Mouse (Mus musculus) embryonic facial prominence, embryonic 15.5 days (tissue): ENCODE measurements around the gene Slc28a3. TPM values are rescaled to one million over a fixed set of nuclear protein-coding genes. Genes with fewer than 3 reads are reported as not detected.

ENCODE experiments used
- ATAC-seq: fragments of 200-750 bp; cut with Nextera tagmentation; 2 replicates; pipeline ENCODE4 v1.8.0; 2017; ENCODE audit warnings: low read depth, moderate TSS enrichment; ENCODE audit not compliant: insufficient number of reproducible peaks, low FRiP score, low TSS enrichment
- H3K27ac ChIP-seq: fragments of 300-500 bp; sonication (generic); replicated peaks from 2 replicates; pipeline ENCODE4 v1.5.1; 2015; ENCODE audit warnings: mild to moderate bottlenecking, inconsistent platforms
- H3K27me3 ChIP-seq: fragments of 300-500 bp; sonication (generic); 2 replicates; pipeline ENCODE4 v1.6.1; 2015; ENCODE audit warnings: inconsistent platforms
- H3K36me3 ChIP-seq: fragments of 300-500 bp; sonication (generic); 2 replicates; pipeline ENCODE4 v1.6.1; 2015; ENCODE audit warnings: mild to moderate bottlenecking, inconsistent platforms
- H3K4me1 ChIP-seq: fragments of 300-500 bp; sonication (generic); 2 replicates; pipeline ENCODE4 v1.6.1; 2015; ENCODE audit warnings: inconsistent platforms
- H3K4me2 ChIP-seq: fragments of 300-500 bp; sonication (generic); replicated peaks from 2 replicates; pipeline ENCODE4 v1.6.1; 2015; ENCODE audit warnings: mild to moderate bottlenecking, inconsistent platforms
- H3K4me3 ChIP-seq: fragments of 300-500 bp; sonication (generic); replicated peaks from 2 replicates; pipeline ENCODE4 v1.5.1; 2015; ENCODE audit warnings: mild to moderate bottlenecking, inconsistent platforms
- H3K9ac ChIP-seq: fragments of 300-500 bp; sonication (generic); 2 replicates; pipeline ENCODE4 v1.6.1; 2015; ENCODE audit warnings: inconsistent platforms
- H3K9me3 ChIP-seq: fragments of 300-500 bp; sonication (generic); replicated peaks from 2 replicates; pipeline ENCODE4 v1.6.1; 2016; ENCODE audit warnings: inconsistent platforms
- WGBS: fragments of 180-500 bp; shearing (Covaris S2); methylation state at CpG from one replicate; pipeline ENCODE4 v1.1.7; 2015; 5-methylcytosine and 5-hydroxymethylcytosine counted together
- polyA plus RNA-seq: library from polyadenylated mRNA; unstranded; fragments of >200 nt; fragmentation: Nextera tagmentation; extraction: Ambion mirVana; gene quantifications from 2 replicates; pipeline ENCODE4 v1.2.1, GENCODE M21; 2015

Gene Slc28a3
- polyA plus RNA-seq, 1 experiment from 2014 or later, result 1.3 TPM

DNA sequence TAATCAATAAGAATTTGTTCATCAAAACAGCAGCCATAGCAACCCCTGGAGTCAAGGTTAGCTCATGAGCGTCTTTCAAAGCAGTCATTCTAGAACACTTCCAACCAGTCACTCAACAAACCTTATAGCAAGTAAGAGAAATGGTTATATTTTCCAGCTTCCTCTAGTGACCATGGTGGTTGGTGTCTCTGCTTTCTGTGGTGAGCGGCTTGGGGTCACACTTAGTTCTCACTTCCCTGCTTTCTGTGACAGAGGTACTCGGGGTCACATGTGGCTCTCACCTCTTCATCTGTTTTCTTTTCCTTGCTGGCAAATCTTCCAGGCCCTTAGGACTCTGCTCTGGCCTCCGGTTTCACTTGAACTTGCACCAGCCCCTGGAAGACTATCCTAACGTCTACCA, 8.6 kb upstream of the Slc28a3 start:
- H3K4me1 ChIP-seq, result no peaks in the 10 kb centered on the region
- H3K27me3 ChIP-seq, result no peaks in the 10 kb centered on the region
- no peak overlapping the region for H3K4me2 ChIP-seq
- no peak overlapping the region for H3K27ac ChIP-seq
- 76% methylated on average over 5 of the region's 5 CpGs for WGBS
- ATAC-seq, result no peak
- no peak overlapping the region for H3K9ac ChIP-seq
- no peak overlapping the region for H3K4me3 ChIP-seq
- no peaks in the 10 kb centered on the region for H3K36me3 ChIP-seq
- no peaks in the 10 kb centered on the region for H3K9me3 ChIP-seq

DNA sequence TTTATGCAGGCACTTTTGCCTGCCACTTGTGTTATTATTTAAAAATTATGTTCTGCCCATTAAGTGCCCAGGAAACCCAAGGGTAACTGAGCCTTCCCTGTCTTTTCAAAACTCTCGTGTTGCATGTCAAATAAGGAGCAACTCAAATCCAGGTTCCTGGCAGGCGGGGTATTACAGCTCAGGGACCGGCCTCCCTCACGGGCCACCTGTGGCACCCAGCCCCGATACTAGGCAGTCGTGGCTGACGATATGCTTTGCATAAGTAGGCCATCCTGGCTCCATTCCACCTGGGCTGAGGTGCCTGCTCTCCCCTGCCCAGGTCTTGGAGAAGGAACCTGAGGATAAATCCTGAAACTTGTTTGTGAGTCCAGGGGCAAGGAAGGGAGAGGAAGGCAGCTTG, 618 bp downstream of the Slc28a3 start:
- no peaks in the 10 kb centered on the region for H3K36me3 ChIP-seq
- H3K27me3 ChIP-seq, result no peaks in the 10 kb centered on the region
- H3K4me3 ChIP-seq, result no peak overlapping the region
- no peaks in the 10 kb centered on the region for H3K9me3 ChIP-seq
- H3K9ac ChIP-seq, result no peak overlapping the region
- WGBS, result 21% methylated on average over 7 of the region's 7 CpGs
- H3K27ac ChIP-seq, result 0 out of 2 replicates have a peak overlapping the region, but pooled peaks have one; percentile 28
- H3K4me1 ChIP-seq, result peaks cover 11% of the 10 kb centered on the region; the same call in 1 of the 2 replicates
- no peak for ATAC-seq
- H3K4me2 ChIP-seq, result no peak overlapping the region

DNA sequence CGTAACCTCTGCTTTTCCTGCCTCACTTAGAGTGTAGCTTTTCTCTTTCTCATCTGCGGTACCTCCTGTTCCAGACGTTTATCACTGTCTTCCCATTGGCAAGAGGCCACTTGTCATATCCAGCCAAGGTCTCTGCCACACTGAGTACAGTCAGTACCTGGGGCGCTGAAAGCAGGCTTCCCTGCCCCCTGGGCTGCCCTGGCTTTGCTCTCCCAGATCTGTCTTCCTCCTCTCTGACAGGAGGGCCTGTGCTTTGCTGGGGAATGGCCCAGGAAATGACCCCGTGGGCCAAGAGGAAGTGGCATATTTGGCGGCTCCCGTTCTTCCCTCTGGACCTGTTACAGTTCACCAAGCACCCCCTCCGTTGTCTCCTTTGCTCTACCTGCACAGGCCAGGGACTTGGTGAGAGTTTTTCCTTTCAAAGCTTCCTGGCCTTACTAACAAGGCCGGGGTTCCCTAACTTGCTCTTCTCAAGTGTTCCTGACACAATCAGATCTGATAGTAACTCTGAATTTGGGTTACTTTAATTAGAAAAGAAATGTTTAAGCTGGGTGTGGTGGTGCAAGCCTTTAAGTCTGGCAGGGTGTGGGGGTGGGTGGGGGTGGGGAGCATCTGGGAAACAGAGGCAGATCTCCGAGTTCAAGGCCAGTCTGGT, 9.3 kb downstream of the Slc28a3 start:
- Histone ChIP-seq H3K9me3 (no peaks in the 10 kb centered on the region), H3K4me1 (0 out of 2 replicates have a peak, but pooled peaks cover 4% of the 10 kb centered on the region), H3K27ac (no peak overlapping the region), H3K27me3 (no peaks in the 10 kb centered on the region), H3K9ac (no peak overlapping the region), H3K36me3 (no peaks in the 10 kb centered on the region), H3K4me2 (no peak overlapping the region), H3K4me3 (no peak overlapping the region)
- 43% methylated on average over 10 of the region's 10 CpGs for WGBS
- ATAC-seq, result no peak

DNA sequence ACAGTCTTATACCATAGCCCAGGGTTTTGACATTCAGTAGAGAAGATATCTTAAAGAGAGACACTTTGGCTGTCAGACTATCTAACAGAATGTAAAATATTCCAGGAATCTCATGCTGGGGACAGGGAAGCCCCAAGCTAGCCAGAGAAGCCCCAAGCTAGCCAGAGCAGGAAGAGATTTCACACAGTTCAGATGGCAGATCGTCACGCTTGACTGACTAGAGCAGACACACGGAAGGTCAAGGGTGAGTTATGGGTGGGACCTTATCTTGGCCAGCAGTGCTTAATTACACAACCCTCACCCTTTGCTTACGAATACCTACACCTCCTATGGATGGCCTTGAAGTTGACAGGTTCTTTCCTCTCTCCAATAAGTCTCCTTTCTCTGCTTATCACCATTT, 12.1 kb downstream of the Slc28a3 start:
- Histone ChIP-seq H3K4me3 (no peak overlapping the region), H3K27ac (no peak overlapping the region), H3K9me3 (no peaks in the 10 kb centered on the region), H3K4me1 (0 out of 2 replicates have a peak, but pooled peaks cover 4% of the 10 kb centered on the region), H3K36me3 (no peaks in the 10 kb centered on the region), H3K9ac (no peak overlapping the region), H3K27me3 (no peaks in the 10 kb centered on the region), H3K4me2 (no peak overlapping the region)
- WGBS, result 30% methylated on average over 4 of the region's 4 CpGs
- ATAC-seq, result no peak

DNA sequence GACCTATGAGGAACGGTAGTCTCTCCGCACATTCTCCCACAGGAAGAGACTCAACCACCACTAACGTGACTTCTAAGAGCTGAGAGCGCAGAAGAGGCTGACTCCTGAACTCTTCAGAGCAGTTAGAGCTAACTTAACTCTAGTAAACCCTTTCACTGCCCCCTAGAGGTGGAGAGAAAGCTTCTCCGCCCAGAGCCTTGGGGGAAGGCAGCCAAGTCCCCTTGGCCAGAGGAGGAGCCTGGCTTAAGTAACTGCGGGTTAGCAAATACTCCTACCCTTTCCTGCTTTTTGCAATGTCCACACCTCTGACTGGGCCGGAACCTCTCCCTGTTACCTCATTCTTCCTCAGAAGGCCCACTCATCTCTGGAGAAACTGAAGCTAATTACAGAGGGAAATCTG, 17.5 kb downstream of the Slc28a3 start:
- no peaks in the 10 kb centered on the region for H3K27me3 ChIP-seq
- H3K27ac ChIP-seq, result no peak overlapping the region
- no peak overlapping the region for H3K9ac ChIP-seq
- no peak overlapping the region for H3K4me2 ChIP-seq
- no peak overlapping the region for H3K4me3 ChIP-seq
- peaks cover 6% of the 10 kb centered on the region for H3K4me1 ChIP-seq
- no peaks in the 10 kb centered on the region for H3K9me3 ChIP-seq
- H3K36me3 ChIP-seq, result no peaks in the 10 kb centered on the region
- no peak; the same call in 1 of the 2 replicates for ATAC-seq
- 27% methylated on average over 7 of the region's 7 CpGs for WGBS

DNA sequence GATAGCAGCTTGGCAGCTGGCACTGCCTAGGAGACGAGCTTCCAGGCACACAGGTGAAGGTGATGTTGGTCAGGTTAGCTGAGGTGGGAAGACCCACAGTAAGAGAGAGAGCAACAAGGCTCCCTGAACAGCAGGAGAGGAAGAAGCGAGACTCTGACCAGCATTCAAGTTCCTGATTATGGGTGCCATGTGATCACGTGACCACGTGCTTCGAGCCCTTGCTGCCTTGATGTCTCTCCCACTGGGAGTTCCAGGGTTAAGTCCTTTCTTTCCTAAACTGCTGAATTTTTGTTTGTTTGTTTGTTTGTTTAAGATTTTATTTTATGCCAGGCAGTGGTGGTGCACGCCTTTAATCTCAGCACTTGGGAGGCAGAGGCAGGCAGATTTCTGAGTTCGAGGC, 18.8 kb downstream of the Slc28a3 start:
- Histone ChIP-seq H3K9ac (no peak overlapping the region), H3K27ac (no peak overlapping the region), H3K9me3 (no peaks in the 10 kb centered on the region), H3K36me3 (no peaks in the 10 kb centered on the region), H3K4me3 (no peak overlapping the region), H3K27me3 (no peaks in the 10 kb centered on the region), H3K4me2 (no peak overlapping the region), H3K4me1 (peaks cover 6% of the 10 kb centered on the region)
- no peak for ATAC-seq
- WGBS, result 86% methylated on average over 7 of the region's 7 CpGs

DNA sequence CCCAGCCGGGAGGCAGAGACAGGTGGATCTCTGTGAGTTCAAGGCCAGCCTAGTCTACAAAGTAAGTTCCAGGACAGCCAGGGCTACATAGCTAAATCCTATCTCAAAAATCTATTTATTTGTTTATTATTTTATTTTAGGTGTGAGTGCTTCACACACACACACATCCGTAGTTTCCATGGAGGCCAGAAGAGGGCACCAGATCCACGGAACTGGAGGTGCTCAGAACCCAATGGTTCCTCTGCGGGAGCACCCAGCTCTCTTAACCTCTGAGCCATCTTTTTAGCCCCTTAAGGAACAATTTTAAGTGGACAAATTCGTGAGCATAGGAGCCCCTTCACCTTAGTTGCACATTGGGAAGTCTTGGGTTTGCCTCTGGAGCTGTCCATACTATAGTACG, 20.0 kb downstream of the Slc28a3 start:
- no peak overlapping the region for H3K4me2 ChIP-seq
- 41% methylated on average over 6 of the region's 6 CpGs for WGBS
- peaks cover 6% of the 10 kb centered on the region for H3K4me1 ChIP-seq
- H3K4me3 ChIP-seq, result no peak overlapping the region
- H3K27me3 ChIP-seq, result no peaks in the 10 kb centered on the region
- no peak overlapping the region for H3K9ac ChIP-seq
- ATAC-seq, result no peak
- no peak overlapping the region for H3K27ac ChIP-seq
- H3K36me3 ChIP-seq, result no peaks in the 10 kb centered on the region
- H3K9me3 ChIP-seq, result no peaks in the 10 kb centered on the region

DNA sequence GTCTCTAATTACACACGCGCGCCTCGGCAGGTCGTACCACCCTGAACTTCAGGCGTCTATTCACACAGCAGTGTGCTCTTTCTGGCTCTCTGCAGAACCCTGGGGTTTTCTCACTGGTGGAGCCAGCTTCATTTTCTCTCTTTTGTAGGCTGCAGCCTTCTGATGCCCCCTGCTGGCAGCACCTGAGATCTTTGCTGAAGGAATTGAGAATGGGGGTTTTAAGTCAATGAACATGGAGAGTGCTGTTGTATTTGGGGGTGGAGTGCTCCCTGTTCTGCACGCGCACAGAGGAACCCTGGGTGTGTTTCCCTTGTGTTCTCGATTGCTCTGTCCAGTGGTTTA, 21.2 kb downstream of the Slc28a3 start:
- Histone ChIP-seq H3K27me3 (no peaks in the 10 kb centered on the region), H3K4me2 (peak overlapping the region; percentile 38), H3K36me3 (no peaks in the 10 kb centered on the region), H3K27ac (no peak overlapping the region), H3K9ac (no peak overlapping the region), H3K9me3 (no peaks in the 10 kb centered on the region), H3K4me1 (peaks cover 6% of the 10 kb centered on the region), H3K4me3 (peak overlapping the region; percentile 16; the same call in 1 of the 2 replicates)
- under 1% methylated on average over 9 of the region's 9 CpGs for whole genome bisulfite sequencing
- ATAC-seq, result peak; percentile 67; the same call in 1 of the 2 replicates

DNA sequence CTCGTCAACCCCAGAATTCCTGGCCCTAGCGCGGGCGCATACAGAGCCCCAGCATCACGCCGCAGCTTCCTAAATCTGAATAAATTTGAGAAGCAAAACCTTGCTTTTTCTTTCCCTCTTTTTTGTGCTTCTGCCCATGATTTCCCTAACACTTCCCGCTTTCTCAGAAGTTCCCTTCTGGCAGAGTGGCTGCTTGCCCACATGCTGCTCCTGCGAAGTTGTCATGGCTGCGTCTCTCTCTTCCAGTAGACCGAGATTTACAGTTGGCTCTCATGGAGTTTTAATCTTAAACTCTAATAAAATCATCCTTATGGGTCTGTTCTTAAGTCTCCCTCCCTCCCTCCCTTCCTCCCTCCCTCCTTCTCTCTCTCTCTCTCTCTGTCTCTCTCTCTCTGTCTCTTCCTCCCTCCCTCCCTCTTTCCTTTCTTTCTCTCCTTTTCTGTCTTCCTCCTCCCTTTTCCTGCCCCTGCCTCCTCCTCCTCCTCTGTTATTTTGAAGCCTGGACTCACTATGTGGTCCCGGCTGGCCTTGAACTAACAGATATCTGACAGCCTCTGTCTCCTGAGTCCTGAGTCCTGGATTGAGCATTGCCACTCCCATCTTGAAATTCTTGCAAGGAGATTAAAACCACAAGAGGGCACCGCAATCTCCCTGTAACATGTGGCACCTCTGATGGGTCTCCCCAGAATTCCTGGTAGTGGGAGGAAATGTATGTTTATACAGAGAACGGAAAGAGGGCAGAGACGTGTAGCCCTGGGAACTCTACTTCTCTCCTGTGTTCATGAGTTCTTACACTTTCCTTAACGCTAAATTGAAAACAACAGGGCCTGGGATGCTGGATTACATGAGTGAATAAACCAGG, 21.8 kb downstream of the Slc28a3 start:
- Histone ChIP-seq H3K27ac (no peak overlapping the region), H3K4me1 (peaks cover 6% of the 10 kb centered on the region), H3K27me3 (no peaks in the 10 kb centered on the region), H3K4me3 (peak overlapping the region; percentile 16; the same call in 1 of the 2 replicates), H3K4me2 (peak overlapping the region; percentile 38), H3K9me3 (no peaks in the 10 kb centered on the region), H3K36me3 (no peaks in the 10 kb centered on the region), H3K9ac (no peak overlapping the region)
- ATAC-seq, result no peak
- WGBS, result 57% methylated on average over 15 of the region's 15 CpGs

DNA sequence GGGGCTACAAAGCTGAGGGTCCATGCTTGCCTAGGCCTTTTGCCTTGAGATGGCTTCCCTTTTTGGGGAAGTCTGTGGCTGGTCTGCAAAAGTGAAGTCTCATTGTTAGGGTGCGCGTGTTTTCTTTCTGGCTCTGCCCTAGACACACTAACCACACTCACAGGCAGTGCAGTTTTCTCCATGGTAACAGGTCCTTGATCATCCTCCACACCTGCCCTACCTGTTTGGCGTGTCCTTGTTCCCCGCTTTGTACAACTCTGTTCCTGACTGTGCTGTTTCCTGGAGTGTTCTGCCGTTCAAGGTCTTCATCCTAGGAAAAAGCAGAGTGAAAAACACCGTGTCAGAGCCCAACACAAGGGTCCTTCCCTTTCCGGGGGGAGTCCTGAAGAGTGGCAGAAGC, 22.7 kb downstream of the Slc28a3 start:
- 72% methylated on average over 7 of the region's 7 CpGs for WGBS
- peaks cover 6% of the 10 kb centered on the region for H3K4me1 ChIP-seq
- no peak overlapping the region for H3K9ac ChIP-seq
- no peaks in the 10 kb centered on the region for H3K27me3 ChIP-seq
- H3K9me3 ChIP-seq, result no peaks in the 10 kb centered on the region
- H3K4me3 ChIP-seq, result no peak overlapping the region
- H3K27ac ChIP-seq, result no peak overlapping the region
- H3K36me3 ChIP-seq, result no peaks in the 10 kb centered on the region
- peak; percentile 57; the same call in 1 of the 2 replicates for ATAC-seq
- no peak overlapping the region for H3K4me2 ChIP-seq

DNA sequence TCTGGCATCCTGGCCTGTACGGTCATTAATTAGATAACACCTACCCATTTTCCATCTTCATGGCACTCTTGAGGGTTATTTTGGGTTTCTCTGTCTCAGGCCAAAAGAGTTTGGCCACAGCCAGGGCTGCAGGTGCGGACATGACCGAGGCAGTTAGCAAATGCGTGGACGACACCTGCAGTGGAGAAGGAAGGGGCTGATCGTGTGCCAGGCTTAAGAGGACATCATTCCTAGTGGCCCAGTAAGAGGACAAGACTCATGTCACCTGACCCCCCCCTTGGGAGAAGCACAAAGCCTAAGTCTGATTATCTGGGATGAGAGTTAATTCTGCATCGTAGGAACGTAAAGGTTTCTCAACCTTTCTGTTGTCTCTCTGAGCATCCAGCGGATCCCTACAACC, 44.5 kb downstream of the Slc28a3 start:
- Histone ChIP-seq H3K27ac (no peak overlapping the region), H3K36me3 (no peaks in the 10 kb centered on the region), H3K4me3 (no peak overlapping the region), H3K27me3 (no peaks in the 10 kb centered on the region), H3K4me2 (no peak overlapping the region), H3K9me3 (no peaks in the 10 kb centered on the region), H3K9ac (no peak overlapping the region), H3K4me1 (no peaks in the 10 kb centered on the region)
- 79% methylated on average over 9 of the region's 9 CpGs for WGBS
- no peak for ATAC-seq
